Mouse (Mus musculus): ENCODE results near the gene Pwwp2a. TPM values are rescaled to one million over a fixed set of nuclear protein-coding genes. Genes with fewer than 3 reads are reported as not detected.

Pwwp2a gene
- polyA plus RNA-seq, 1 experiment from 2014 or later = 31.4 TPM

- Histone ChIP-seq H3K9ac (no peak overlapping the region), H3K36me3 (peaks cover 42% of the 10 kb centered on the region), H3K9me3 (replicated peaks) (no peaks in the 10 kb centered on the region), H3K4me2 (no peak overlapping the region), H3K27ac (ENCODE audit: poor library complexity, severe bottlenecking) (no peak overlapping the region), H3K27me3 (replicated peaks) (no peaks in the 10 kb centered on the region), H3K4me3 (no peak overlapping the region), H3K4me1 (replicated peaks) (no peaks in the 10 kb centered on the region)
- WGBS = 59% methylated on average over 7 of the region's 7 CpGs
- no peak for ATAC-seq (ENCODE audit: insufficient number of reproducible peaks, low FRiP score)
Measured at GRCm38 (mm10) chr11:43727796-43728195, 46.0 kb downstream of the Pwwp2a start.

GRCm38 (mm10) chr11:43728737-43729301, 47.0 kb downstream of the Pwwp2a start:
- Histone ChIP-seq H3K4me2 (no peak overlapping the region), H3K27me3 (replicated peaks) (no peaks in the 10 kb centered on the region), H3K9me3 (replicated peaks) (no peaks in the 10 kb centered on the region), H3K36me3 (peaks cover 43% of the 10 kb centered on the region), H3K4me3 (no peak overlapping the region), H3K4me1 (replicated peaks) (no peaks in the 10 kb centered on the region), H3K9ac (no peak overlapping the region), H3K27ac (ENCODE audit: poor library complexity, severe bottlenecking) (no peak overlapping the region)
- no peak for ATAC-seq (ENCODE audit: insufficient number of reproducible peaks, low FRiP score)
- 82% methylated on average over 7 of the region's 7 CpGs for WGBS

GRCm38 (mm10) chr11:43747233-43748226, 65.7 kb downstream of the Pwwp2a start, which contains the start of gene Ttc1:
Ttc1 (minus strand) TSS chr11:43748008.
- peak within 1 kb of the TSS; percentile 85 for H3K4me3 ChIP-seq
- H3K9ac ChIP-seq = peak within 1 kb of the TSS; percentile 85
- peak within 1 kb of the TSS; percentile 94 for H3K4me2 ChIP-seq
- ATAC-seq (ENCODE audit: insufficient number of reproducible peaks, low FRiP score) = peak; percentile 97
- peak within 1 kb of the TSS; percentile 76 for H3K27ac ChIP-seq (ENCODE audit: poor library complexity, severe bottlenecking)
- no peaks in the 10 kb centered on the region for H3K27me3 ChIP-seq (replicated peaks)
- H3K4me1 ChIP-seq (replicated peaks) = peaks cover 10% of the 10 kb centered on the region
- 3% methylated on average over 47 of the region's 47 CpGs for WGBS
- H3K36me3 ChIP-seq = peaks cover 23% of the 10 kb centered on the region
- H3K9me3 ChIP-seq (replicated peaks) = no peaks in the 10 kb centered on the region

GRCm38 (mm10) chr11:43751542-43751941, 69.7 kb downstream of the Pwwp2a start:
- no peaks in the 10 kb centered on the region for H3K27me3 ChIP-seq (replicated peaks)
- no peaks in the 10 kb centered on the region for H3K9me3 ChIP-seq (replicated peaks)
- WGBS = 63% methylated on average over 2 of the region's 2 CpGs
- H3K36me3 ChIP-seq = no peaks in the 10 kb centered on the region
- H3K4me3 ChIP-seq = no peak overlapping the region
- H3K4me1 ChIP-seq (replicated peaks) = peaks cover 7% of the 10 kb centered on the region
- no peak overlapping the region for H3K27ac ChIP-seq (ENCODE audit: poor library complexity, severe bottlenecking)
- H3K9ac ChIP-seq = no peak overlapping the region
- ATAC-seq (ENCODE audit: insufficient number of reproducible peaks, low FRiP score) = no peak
- no peak overlapping the region for H3K4me2 ChIP-seq

GRCm38 (mm10) chr11:43754568-43754967, 72.8 kb downstream of the Pwwp2a start:
- no peaks in the 10 kb centered on the region for H3K4me1 ChIP-seq (replicated peaks)
- H3K27ac ChIP-seq (ENCODE audit: poor library complexity, severe bottlenecking) = no peak overlapping the region
- H3K9me3 ChIP-seq (replicated peaks) = no peaks in the 10 kb centered on the region
- no peak overlapping the region for H3K4me2 ChIP-seq
- H3K4me3 ChIP-seq = no peak overlapping the region
- H3K27me3 ChIP-seq (replicated peaks) = no peaks in the 10 kb centered on the region
- no peak overlapping the region for H3K9ac ChIP-seq
- 67% methylated on average over 1 of the region's 1 CpGs for WGBS
- no peaks in the 10 kb centered on the region for H3K36me3 ChIP-seq
- ATAC-seq (ENCODE audit: insufficient number of reproducible peaks, low FRiP score) = no peak

GRCm38 (mm10) chr11:43755411-43755810, 73.6 kb downstream of the Pwwp2a start:
- Histone ChIP-seq H3K9me3 (replicated peaks) (no peaks in the 10 kb centered on the region), H3K27me3 (replicated peaks) (no peaks in the 10 kb centered on the region), H3K4me2 (no peak overlapping the region), H3K27ac (ENCODE audit: poor library complexity, severe bottlenecking) (no peak overlapping the region), H3K4me1 (replicated peaks) (no peaks in the 10 kb centered on the region), H3K4me3 (no peak overlapping the region), H3K9ac (no peak overlapping the region), H3K36me3 (no peaks in the 10 kb centered on the region)
- 60% methylated on average over 5 of the region's 5 CpGs for WGBS
- ATAC-seq (ENCODE audit: insufficient number of reproducible peaks, low FRiP score) = no peak

GRCm38 (mm10) chr11:43758436-43758835, 76.6 kb downstream of the Pwwp2a start:
- Histone ChIP-seq H3K4me3 (no peak overlapping the region), H3K27ac (ENCODE audit: poor library complexity, severe bottlenecking) (no peak overlapping the region), H3K9me3 (replicated peaks) (no peaks in the 10 kb centered on the region), H3K27me3 (replicated peaks) (0 out of 2 replicates have a peak, but pooled peaks cover 4% of the 10 kb centered on the region), H3K36me3 (no peaks in the 10 kb centered on the region), H3K4me1 (replicated peaks) (no peaks in the 10 kb centered on the region), H3K9ac (no peak overlapping the region), H3K4me2 (no peak overlapping the region)
- no peak for ATAC-seq (ENCODE audit: insufficient number of reproducible peaks, low FRiP score)
- WGBS = 61% methylated on average over 2 of the region's 2 CpGs

GRCm38 (mm10) chr11:43766922-43767648, 85.3 kb downstream of the Pwwp2a start:
- Histone ChIP-seq H3K27ac (ENCODE audit: poor library complexity, severe bottlenecking) (no peak overlapping the region), H3K4me1 (replicated peaks) (no peaks in the 10 kb centered on the region), H3K9me3 (replicated peaks) (no peaks in the 10 kb centered on the region), H3K4me2 (peak overlapping the region; percentile 80), H3K9ac (peak overlapping the region; percentile 55), H3K4me3 (peak overlapping the region; percentile 62), H3K27me3 (replicated peaks) (peaks cover 28% of the 10 kb centered on the region), H3K36me3 (no peaks in the 10 kb centered on the region)
- no peak for ATAC-seq (ENCODE audit: insufficient number of reproducible peaks, low FRiP score)
- WGBS = 5% methylated on average over 37 of the region's 37 CpGs

GRCm38 (mm10) chr11:43767749-43768148, 86.0 kb downstream of the Pwwp2a start:
- Histone ChIP-seq H3K27ac (ENCODE audit: poor library complexity, severe bottlenecking) (no peak overlapping the region), H3K4me1 (replicated peaks) (no peaks in the 10 kb centered on the region), H3K4me2 (no peak overlapping the region), H3K4me3 (no peak overlapping the region), H3K36me3 (no peaks in the 10 kb centered on the region), H3K9ac (no peak overlapping the region), H3K9me3 (replicated peaks) (no peaks in the 10 kb centered on the region), H3K27me3 (replicated peaks) (peaks cover 28% of the 10 kb centered on the region)
- WGBS = 68% methylated on average over 11 of the region's 11 CpGs
- no peak for ATAC-seq (ENCODE audit: insufficient number of reproducible peaks, low FRiP score)

GRCm38 (mm10) chr11:43770110-43770509, 88.3 kb downstream of the Pwwp2a start:
- no peak for ATAC-seq (ENCODE audit: insufficient number of reproducible peaks, low FRiP score)
- 63% methylated on average over 4 of the region's 4 CpGs for WGBS
- no peak overlapping the region for H3K4me3 ChIP-seq

More at GRCm38 (mm10) chr11:43770110-43770509, 88.3 kb downstream of the Pwwp2a start:
- H3K9me3 ChIP-seq (replicated peaks) = no peaks in the 10 kb centered on the region
- no peak overlapping the region for H3K9ac ChIP-seq
- H3K4me2 ChIP-seq = no peak overlapping the region
- 0 out of 2 replicates have a peak, but pooled peaks cover 4% of the 10 kb centered on the region for H3K4me1 ChIP-seq (replicated peaks)
- peaks cover 24% of the 10 kb centered on the region for H3K27me3 ChIP-seq (replicated peaks)
- H3K36me3 ChIP-seq = no peaks in the 10 kb centered on the region
- H3K27ac ChIP-seq (ENCODE audit: poor library complexity, severe bottlenecking) = no peak overlapping the region
